Mouse (Mus musculus) heart, postnatal 25 days (tissue): ENCODE results near the gene Olfr250. TPM values are rescaled to one million over a fixed set of nuclear protein-coding genes. Genes with fewer than 3 reads are reported as not detected.
"Not testable (repeated sequence)": the region's sequence is repeated elsewhere in the genome, so short reads cannot be mapped to it uniquely, and the experiment has no call there.

Experiments
- DNase-seq: peaks from one replicate; pipeline ENCODE4 v3.0.0; 2022; ENCODE audit warnings: low spot score
- intact Hi-C: fragments of 180-260 bp; cut with DNase I; formaldehyde crosslinking; loops from one replicate; pipeline ENCODE4 v1.15.1; 2025
- total RNA-seq, 2 experiments: library from RNA; stranded (reverse); gene quantifications; 2 replicates each; pipeline ENCODE4 v1.2.3; 2021

The Olfr250 gene
- total RNA-seq: not detected

- intact Hi-C loops: no loop called here
These were observed at the start of gene Olfr250 for GRCm38 (mm10) chr9:38366596-38366995. TSS of gene Olfr250 (plus strand) at chr9:38366896.

GRCm38 (mm10) chr9:38328760-38329159 is 37.9 kb upstream of the Olfr250 start, which contains the start of gene Olfr25:
TSS of gene Olfr25 (plus strand) at chr9:38329060.
- DNase-seq: no peak
- intact Hi-C loops: no loop called here

More at GRCm38 (mm10) chr9:38366596-38366995, at the start of gene Olfr250:
- no peak for DNase-seq

DNA sequence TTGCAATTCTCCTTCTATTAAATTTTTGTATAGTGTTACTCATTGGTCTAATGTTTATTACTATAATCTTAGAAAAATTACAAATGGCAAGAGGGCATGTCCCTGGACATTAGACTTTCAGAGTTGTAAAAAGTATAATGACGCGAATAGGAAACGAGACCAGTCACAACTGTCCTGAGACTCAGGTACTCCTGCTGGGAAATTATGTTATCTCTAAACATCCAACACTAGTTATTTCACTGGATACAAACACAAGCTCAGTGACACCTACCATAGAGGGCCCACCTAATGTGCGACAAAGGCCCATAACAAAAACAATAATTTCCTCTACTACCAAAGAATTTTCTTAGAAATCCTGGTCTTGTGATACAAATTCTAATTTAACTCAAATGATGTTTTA is 18.6 kb upstream of the Olfr250 start, which contains the start of gene Olfr898:
Gene Olfr898 (plus strand): TSS at position 301 of the 400 bp plus-strand sequence.
- DNase-seq: no peak
- intact Hi-C loops: no loop called here

DNA sequence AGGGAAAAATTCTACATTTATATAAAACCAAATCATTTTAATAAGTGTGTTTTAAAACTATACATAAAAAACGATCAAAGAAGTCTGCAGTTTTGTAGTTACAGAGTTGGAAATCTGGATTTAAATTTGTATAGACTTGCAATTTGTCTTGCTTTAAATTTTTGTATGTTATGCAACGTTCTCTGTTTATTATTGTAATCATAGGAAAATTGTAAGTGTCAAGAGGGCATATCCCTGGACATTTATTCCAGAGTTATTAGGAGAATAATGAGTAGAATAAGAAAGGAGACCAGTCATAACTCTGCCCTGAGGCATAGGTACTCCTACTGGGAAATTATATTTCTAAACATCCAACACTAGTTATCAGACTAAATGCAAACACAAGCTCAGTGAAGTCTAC is 10.1 kb downstream of the Olfr250 start, which contains the start of gene Olfr251:
Gene Olfr251 (plus strand): TSS at position 301 of the 400 bp plus-strand sequence.
- no peak for DNase-seq
- intact Hi-C loops: no loop called here

DNA sequence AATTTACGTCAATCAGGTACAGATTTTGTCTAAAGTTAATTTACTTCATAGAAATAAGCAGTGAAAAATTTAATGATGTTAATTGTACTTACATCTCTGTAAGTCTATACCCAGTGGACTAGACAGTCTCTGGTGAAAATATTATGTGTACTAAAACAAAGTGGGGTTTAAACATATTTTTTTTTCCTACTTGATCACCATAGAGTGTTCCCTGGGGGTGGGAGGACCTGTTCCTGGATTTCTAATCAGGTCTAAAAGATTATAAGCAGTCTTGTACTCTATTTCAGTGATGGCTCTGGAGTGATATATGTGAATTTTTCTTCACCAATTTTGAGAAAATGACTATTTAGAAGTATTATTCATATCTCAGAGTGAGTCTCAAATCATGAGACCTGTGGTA is 34.7 kb downstream of the Olfr250 start, which contains the start of gene Olfr147:
Gene Olfr147 (plus strand): TSS at position 301 of the 400 bp plus-strand sequence.
- intact Hi-C loops: no loop called here
- no peak for DNase-seq

DNA sequence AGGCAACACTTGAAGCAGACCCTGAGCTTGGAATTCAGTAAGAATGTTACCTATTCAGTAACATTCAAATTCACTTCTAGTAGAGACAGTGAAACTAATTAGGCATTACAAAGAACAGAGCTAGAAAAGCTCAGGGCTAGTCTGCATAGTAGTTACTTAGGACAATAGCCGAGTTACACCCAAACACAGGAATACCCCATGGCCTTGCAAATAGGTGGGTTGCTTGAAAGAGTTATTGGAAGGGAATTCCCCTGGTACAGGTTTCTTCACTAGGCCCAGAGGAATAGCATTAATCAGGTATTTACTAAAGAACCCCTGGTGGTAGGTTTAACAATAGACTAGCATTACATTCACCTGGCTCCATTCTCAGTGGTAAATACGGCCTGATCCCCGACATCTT is 40.8 kb downstream of the Olfr250 start:
- intact Hi-C loops: not testable (repeated sequence)

DNA sequence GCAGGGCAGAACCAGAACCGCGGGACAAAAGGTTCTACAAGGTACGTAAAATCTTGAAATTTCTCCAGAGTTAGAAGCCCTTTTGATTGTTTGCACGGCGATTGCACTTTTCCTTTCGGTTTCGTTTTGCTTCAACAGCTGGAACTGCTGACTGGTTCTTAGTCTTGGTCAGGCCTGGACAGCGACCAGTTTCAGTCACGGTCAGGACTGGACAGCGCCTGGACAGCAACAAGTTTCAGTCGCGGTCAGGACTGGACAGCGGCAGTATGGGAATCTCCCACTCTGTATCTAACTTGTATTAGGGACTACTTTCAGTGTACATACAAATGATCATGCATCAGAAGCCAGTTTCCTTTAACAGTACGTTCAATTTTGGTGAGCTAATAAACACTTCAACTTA is 46.8 kb downstream of the Olfr250 start:
- DNase-seq, intact Hi-C loops: not testable (repeated sequence)

More for the DNA sequence above, 40.8 kb downstream of the Olfr250 start:
- not testable (repeated sequence) for DNase-seq

Other genes with a start within 250 kb of the Olfr250 start
- gene Olfr890, start 224.4 kb upstream of the Olfr250 start, total RNA-seq: not detected
- gene Olfr891, start 186.1 kb upstream of the Olfr250 start, total RNA-seq: not detected
- gene Olfr893, start 158.5 kb upstream of the Olfr250 start, total RNA-seq: not detected
- not detected for gene Olfr894, start 148.8 kb upstream of the Olfr250 start, total RNA-seq
- gene Olfr143, start 114.1 kb upstream of the Olfr250 start, total RNA-seq: not detected
- gene Olfr895, start 99.0 kb upstream of the Olfr250 start, total RNA-seq: not detected
- not detected for gene Olfr896-ps1, start 75.8 kb upstream of the Olfr250 start, total RNA-seq
- gene Olfr25, start 37.8 kb upstream of the Olfr250 start, total RNA-seq: not detected
- not detected for gene Olfr898, start 18.5 kb upstream of the Olfr250 start, total RNA-seq
- not detected for gene Olfr251, start 10.2 kb downstream of the Olfr250 start, total RNA-seq
- gene Olfr147, start 34.8 kb downstream of the Olfr250 start, total RNA-seq: not detected
- gene Olfr901, start 62.6 kb downstream of the Olfr250 start, total RNA-seq: not detected
- gene Olfr902, start 80.8 kb downstream of the Olfr250 start, total RNA-seq: not detected
- not detected for gene Olfr904, start 96.2 kb downstream of the Olfr250 start, total RNA-seq
- not detected for gene Olfr905, start 104.2 kb downstream of the Olfr250 start, total RNA-seq
- gene Olfr906, start 120.2 kb downstream of the Olfr250 start, total RNA-seq: not detected
- not detected for gene Olfr907, start 128.9 kb downstream of the Olfr250 start, total RNA-seq
- not detected for gene Olfr911-ps1, start 154.7 kb downstream of the Olfr250 start, total RNA-seq
- not detected for gene Olfr910, start 171.0 kb downstream of the Olfr250 start, total RNA-seq
- not detected for gene Olfr912, start 213.3 kb downstream of the Olfr250 start, total RNA-seq
- gene Olfr913, start 225.9 kb downstream of the Olfr250 start, total RNA-seq: not detected
- not detected for gene Olfr914, start 238.2 kb downstream of the Olfr250 start, total RNA-seq